Mouse (Mus musculus) heart, adult 11 months (tissue): ENCODE results near the gene Hcrtr2.

ENCODE experiments used
- DNase-seq: peaks from one replicate; pipeline ENCODE4 v3.0.0; 2022

The Hcrtr2 gene

GRCm38 (mm10) chr9:76323756-76324155 is at the start of gene Hcrtr2:
Hcrtr2 (minus strand) TSS chr9:76323856.
- no peak for DNase-seq

GRCm38 (mm10) chr9:76364874-76365273 is 41.2 kb upstream of the Hcrtr2 start:
- DNase-seq = no peak

- DNase-seq = no peak
Measured at GRCm38 (mm10) chr9:76360374-76360773, 36.7 kb upstream of the Hcrtr2 start.

- no peak for DNase-seq
Measured at GRCm38 (mm10) chr9:76352346-76352745, 28.7 kb upstream of the Hcrtr2 start.

GRCm38 (mm10) chr9:76347298-76347697 is 23.6 kb upstream of the Hcrtr2 start:
- no peak for DNase-seq

- no peak for DNase-seq
Measured at GRCm38 (mm10) chr9:76331081-76331480, 7.4 kb upstream of the Hcrtr2 start.

- DNase-seq = no peak
Measured at GRCm38 (mm10) chr9:76323186-76323701, 412 bp downstream of the Hcrtr2 start.

GRCm38 (mm10) chr9:76322122-76323052 is 1.3 kb downstream of the Hcrtr2 start:
- no peak for DNase-seq

- no peak for DNase-seq
Measured at GRCm38 (mm10) chr9:76321589-76321988, 2.1 kb downstream of the Hcrtr2 start.

GRCm38 (mm10) chr9:76320755-76321154 is 2.9 kb downstream of the Hcrtr2 start:
- DNase-seq = no peak

- DNase-seq = no peak
Measured at GRCm38 (mm10) chr9:76318302-76318701, 5.4 kb downstream of the Hcrtr2 start.

GRCm38 (mm10) chr9:76315096-76315495 is 8.6 kb downstream of the Hcrtr2 start:
- DNase-seq = no peak

GRCm38 (mm10) chr9:76313921-76314320 is 9.7 kb downstream of the Hcrtr2 start:
- DNase-seq = no peak

GRCm38 (mm10) chr9:76312221-76312620 is 11.4 kb downstream of the Hcrtr2 start:
- DNase-seq = no peak

- DNase-seq = peak; percentile 73
Measured at GRCm38 (mm10) chr9:76291384-76291783, 32.3 kb downstream of the Hcrtr2 start.

- DNase-seq = no peak
Measured at GRCm38 (mm10) chr9:76270886-76271285, 52.8 kb downstream of the Hcrtr2 start.

GRCm38 (mm10) chr9:76257731-76258130 is 65.9 kb downstream of the Hcrtr2 start:
- DNase-seq = no peak

GRCm38 (mm10) chr9:76252544-76252943 is 71.1 kb downstream of the Hcrtr2 start:
- peak; percentile 55 for DNase-seq

GRCm38 (mm10) chr9:76252109-76252508 is 71.5 kb downstream of the Hcrtr2 start:
- peak; percentile 39 for DNase-seq

GRCm38 (mm10) chr9:76242322-76242721 is 81.3 kb downstream of the Hcrtr2 start:
- no peak for DNase-seq

GRCm38 (mm10) chr9:76237946-76238345 is 85.7 kb downstream of the Hcrtr2 start:
- DNase-seq = no peak

- peak; percentile 70 for DNase-seq
Measured at GRCm38 (mm10) chr9:76237243-76237642, 86.4 kb downstream of the Hcrtr2 start.

- peak; percentile 82 for DNase-seq
Measured at GRCm38 (mm10) chr9:76236626-76237025, 87.0 kb downstream of the Hcrtr2 start.

- peak; percentile 86 for DNase-seq
Measured at GRCm38 (mm10) chr9:76235945-76236503, 87.6 kb downstream of the Hcrtr2 start.
